Mouse (Mus musculus) lung, embryonic 14.5 days (tissue): Measurements from ENCODE around the gene Fgfr2. TPM values are rescaled to one million over a fixed set of nuclear protein-coding genes. Genes with fewer than 3 reads are reported as not detected.

Source experiments
- ATAC-seq: fragments of 200-750 bp; cut with Nextera tagmentation; 2 replicates; pipeline ENCODE4 v1.8.0; 2017; ENCODE audit warnings: mild to moderate bottlenecking, moderate TSS enrichment, moderate library complexity; ENCODE audit not compliant: insufficient read depth
- DNase-seq: peaks from one replicate; pipeline ENCODE4 v3.0.0-alpha.2; 2015
- H3K27ac ChIP-seq: fragments of 300-500 bp; sonication (generic); 2 replicates; pipeline ENCODE4 v1.5.1; 2014; ENCODE audit warnings: low read depth, mild to moderate bottlenecking, moderate library complexity
- H3K27me3 ChIP-seq: fragments of 300-500 bp; sonication (generic); 2 replicates; pipeline ENCODE4 v1.6.1; 2014; ENCODE audit warnings: low read length, control low read depth; ENCODE audit not compliant: insufficient read depth
- H3K36me3 ChIP-seq: fragments of 300-500 bp; sonication (generic); 2 replicates; pipeline ENCODE4 v1.6.1; 2014; ENCODE audit warnings: control low read depth; ENCODE audit not compliant: insufficient read depth
- H3K4me1 ChIP-seq: fragments of 300-500 bp; sonication (generic); 2 replicates; pipeline ENCODE4 v1.6.1; 2014; ENCODE audit warnings: antibody characterized with exemption, control low read depth; ENCODE audit not compliant: insufficient read depth
- H3K4me2 ChIP-seq: fragments of 300-500 bp; sonication (generic); 2 replicates; pipeline ENCODE4 v1.6.1; 2014; ENCODE audit warnings: mild to moderate bottlenecking
- H3K4me3 ChIP-seq: fragments of 300-500 bp; sonication (generic); 2 replicates; pipeline ENCODE4 v1.5.1; 2014; ENCODE audit warnings: low read depth, low read length
- H3K9ac ChIP-seq: fragments of 300-500 bp; sonication (generic); 2 replicates; pipeline ENCODE4 v1.6.1; 2014
- H3K9me3 ChIP-seq: fragments of 300-500 bp; sonication (generic); 2 replicates; pipeline ENCODE4 v1.6.1; 2016; ENCODE audit warnings: low read depth, low read length, control low read depth
- CTCF ChIP-seq: IDR thresholded peaks from 2 replicates; pipeline ENCODE4 v1.5.1; 2016; ENCODE audit warnings: antibody characterized with exemption, low read depth
- WGBS: fragments of 180-500 bp; shearing (Covaris S2); extraction: QIAGEN DNeasy Blood & Tissue Kit; methylation state at CpG from one replicate; pipeline ENCODE4 v1.1.7; 2014; 5-methylcytosine and 5-hydroxymethylcytosine counted together
- polyA plus RNA-seq: library from polyadenylated mRNA; unstranded; fragments of >200 nt; fragmentation: Nextera tagmentation; extraction: Ambion mirVana; gene quantifications from 2 replicates; pipeline ENCODE4 v1.2.1, GENCODE M21; 2014

Fgfr2 gene
- polyA plus RNA-seq, 1 experiment from 2014 or later: 179 TPM

DNA sequence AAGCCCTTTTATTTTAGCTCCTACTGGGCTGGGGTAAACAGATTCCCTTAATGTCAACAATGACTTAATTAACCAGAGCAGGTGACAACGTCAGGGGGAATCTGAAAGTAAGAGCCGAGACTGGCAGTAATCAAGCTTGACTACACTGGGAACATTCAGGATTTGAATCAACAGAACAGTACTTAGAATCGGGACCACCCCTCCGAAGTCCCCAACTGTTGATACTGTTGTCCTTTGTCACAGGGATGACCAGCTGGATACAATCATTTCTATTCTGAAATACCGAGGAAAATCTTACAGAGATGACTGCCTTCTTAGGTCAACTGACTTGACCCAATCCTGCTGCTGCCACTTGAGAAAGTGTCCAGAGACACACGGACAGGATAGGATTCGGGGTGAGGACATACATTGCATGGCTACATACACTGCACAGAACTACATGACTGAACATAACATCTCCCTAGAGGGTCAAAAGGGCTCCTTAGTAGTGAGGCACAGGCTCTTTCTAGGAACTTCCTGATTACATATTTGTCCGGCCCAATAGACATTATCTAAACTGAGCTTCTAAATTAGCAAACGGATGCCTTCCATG is 2864.3 kb downstream of the Fgfr2 start:
- Histone ChIP-seq H3K4me1 (peaks cover 28% of the 10 kb centered on the region), H3K4me3 (peak overlapping the region; percentile 11; the same call in 1 of the 2 replicates), H3K27ac (peak overlapping the region; percentile 51), H3K9me3 (no peaks in the 10 kb centered on the region), H3K9ac (0 out of 2 replicates have a peak overlapping the region, but pooled peaks have one; percentile 18), H3K36me3 (peaks cover 62% of the 10 kb centered on the region), H3K27me3 (no peaks in the 10 kb centered on the region), H3K4me2 (peak overlapping the region; percentile 86)
- ATAC-seq (peak; percentile 70), DNase-seq (peak; percentile 62)
- no peak for TF ChIP-seq CTCF
- 7% methylated on average over 9 of the region's 9 CpGs for WGBS

- H3K27ac ChIP-seq: peak overlapping the region; percentile 51; the same call in 1 of the 2 replicates
- H3K4me3 ChIP-seq: peak overlapping the region; percentile 11; the same call in 1 of the 2 replicates
- H3K9me3 ChIP-seq: no peaks in the 10 kb centered on the region
- H3K4me1 ChIP-seq: peaks cover 31% of the 10 kb centered on the region
- H3K4me2 ChIP-seq: peak overlapping the region; percentile 86
- WGBS: 33% methylated on average over 8 of the region's 8 CpGs
- ATAC-seq (0 out of 2 replicates have a peak, but pooled peaks have one; percentile 3), DNase-seq (no peak)
- H3K9ac ChIP-seq: 0 out of 2 replicates have a peak overlapping the region, but pooled peaks have one; percentile 18
- no peak for TF ChIP-seq CTCF
- H3K36me3 ChIP-seq: peaks cover 63% of the 10 kb centered on the region
- H3K27me3 ChIP-seq: no peaks in the 10 kb centered on the region
Measured at GRCm38 (mm10) chr7:130257991-130258703, 2865.0 kb downstream of the Fgfr2 start.

DNA sequence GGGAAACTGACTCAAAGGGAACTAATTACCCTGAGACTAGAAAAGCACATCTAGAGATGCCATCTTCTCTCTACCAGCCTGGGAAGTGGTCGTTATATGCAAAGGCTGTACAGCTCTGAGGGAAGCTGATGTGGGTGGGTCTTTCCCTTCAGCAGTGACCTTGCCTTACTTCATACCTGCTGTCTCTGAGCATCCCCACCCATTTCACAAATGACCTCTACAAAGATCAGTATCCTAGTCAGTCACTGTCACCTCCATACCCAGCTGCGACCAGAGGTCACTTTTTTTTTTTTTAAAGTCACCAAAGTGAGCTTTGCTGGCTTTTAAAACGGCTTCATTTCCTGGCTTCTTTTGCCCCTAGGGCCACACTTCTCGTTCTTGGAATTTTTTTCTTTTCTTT is 2869.9 kb downstream of the Fgfr2 start:
- H3K27ac ChIP-seq: no peak overlapping the region
- 35% methylated on average over 4 of the region's 4 CpGs for WGBS
- H3K4me3 ChIP-seq: no peak overlapping the region
- H3K9ac ChIP-seq: no peak overlapping the region
- peaks cover 45% of the 10 kb centered on the region for H3K36me3 ChIP-seq
- H3K9me3 ChIP-seq: no peaks in the 10 kb centered on the region
- ATAC-seq: no peak
- peaks cover 45% of the 10 kb centered on the region for H3K4me1 ChIP-seq
- no peak for DNase-seq
- no peak overlapping the region for H3K4me2 ChIP-seq
- no peak for TF ChIP-seq CTCF
- no peaks in the 10 kb centered on the region for H3K27me3 ChIP-seq

DNA sequence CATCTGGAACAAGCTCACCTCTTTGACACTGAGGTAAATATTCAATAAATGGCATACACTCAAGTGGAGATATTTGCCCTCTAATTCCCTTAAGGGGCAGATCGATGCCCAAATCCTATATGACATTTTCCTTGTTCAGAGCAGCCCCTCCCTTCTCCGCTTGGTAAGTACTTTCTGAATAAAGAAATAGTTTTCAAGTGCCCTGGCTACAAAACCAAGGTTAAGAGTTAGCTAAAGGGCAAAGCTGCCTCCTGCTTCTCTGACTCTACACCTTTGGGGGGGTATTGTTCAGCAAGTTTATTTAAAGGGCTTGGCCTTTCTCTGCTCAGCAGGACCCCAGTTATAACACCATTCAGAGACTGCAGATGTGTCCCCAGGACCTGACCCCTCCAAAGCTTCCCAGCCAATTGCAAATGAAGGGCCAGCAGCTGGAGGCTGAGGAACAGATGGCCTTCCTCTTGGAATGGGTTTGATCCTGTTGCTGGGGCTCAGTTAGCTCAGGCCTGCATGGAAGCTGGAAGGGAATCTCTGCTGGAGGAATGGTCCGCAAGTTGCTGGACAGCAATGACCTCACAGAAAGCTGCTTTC is 2871.1 kb downstream of the Fgfr2 start:
- TF ChIP-seq CTCF: no peak
- peaks cover 40% of the 10 kb centered on the region for H3K36me3 ChIP-seq
- 0 out of 2 replicates have a peak overlapping the region, but pooled peaks have one; percentile 14 for H3K27ac ChIP-seq
- H3K9ac ChIP-seq: no peak overlapping the region
- peaks cover 51% of the 10 kb centered on the region for H3K4me1 ChIP-seq
- H3K4me2 ChIP-seq: peak overlapping the region; percentile 16; the same call in 1 of the 2 replicates
- no peak overlapping the region for H3K4me3 ChIP-seq
- no peaks in the 10 kb centered on the region for H3K27me3 ChIP-seq
- WGBS: 48% methylated on average over 3 of the region's 3 CpGs
- DNase-seq: no peak
- ATAC-seq: no peak
- no peaks in the 10 kb centered on the region for H3K9me3 ChIP-seq

DNA sequence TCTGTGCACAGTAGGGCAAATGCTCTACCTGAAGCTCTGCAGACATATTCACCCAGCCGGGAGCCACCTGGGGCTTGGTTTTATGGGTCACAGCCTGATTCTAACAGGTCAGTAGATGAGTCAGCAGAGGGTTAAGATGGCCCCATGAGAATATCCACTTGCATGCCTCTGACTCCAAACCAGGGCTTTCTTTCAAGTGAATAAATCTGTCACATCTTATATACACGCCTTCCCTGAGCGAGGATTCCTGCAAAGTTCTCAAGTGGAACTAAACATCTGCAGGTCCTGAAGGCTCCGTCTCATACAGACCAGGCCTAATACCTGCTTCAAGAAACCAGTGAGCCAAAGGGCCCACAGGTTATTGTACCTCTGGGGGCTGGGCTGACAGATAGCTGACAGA is 2872.2 kb downstream of the Fgfr2 start:
- H3K4me2 ChIP-seq: peak overlapping the region; percentile 27; the same call in 1 of the 2 replicates
- peaks cover 47% of the 10 kb centered on the region for H3K4me1 ChIP-seq

DNA sequence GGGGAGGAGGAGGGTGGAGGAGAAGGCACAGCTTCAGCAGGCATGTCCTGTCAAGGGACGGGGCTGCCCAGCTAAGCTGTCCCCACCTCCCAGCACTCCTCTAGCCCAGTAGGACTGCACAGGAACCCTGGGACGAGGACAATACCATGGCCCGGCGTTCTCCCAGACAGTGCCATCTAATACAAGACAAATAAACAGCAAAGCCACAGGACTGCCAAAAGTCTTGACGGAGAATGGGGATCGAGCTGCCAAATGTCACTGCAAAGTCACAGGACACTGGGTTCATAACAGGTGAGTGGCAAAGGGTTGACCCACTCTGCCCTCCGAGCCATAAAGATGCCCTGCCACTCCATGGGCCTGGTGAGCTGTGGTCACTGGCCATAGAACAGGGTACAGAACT is 2874.7 kb downstream of the Fgfr2 start:
- TF ChIP-seq CTCF: no peak
- H3K9me3 ChIP-seq: no peaks in the 10 kb centered on the region
- DNase-seq (no peak), ATAC-seq (no peak)
- peak overlapping the region; percentile 21 for H3K4me2 ChIP-seq
- no peaks in the 10 kb centered on the region for H3K27me3 ChIP-seq
- 0 out of 2 replicates have a peak overlapping the region, but pooled peaks have one; percentile 37 for H3K27ac ChIP-seq
- H3K9ac ChIP-seq: peak overlapping the region; percentile 28; the same call in 1 of the 2 replicates
- WGBS: 44% methylated on average over 7 of the region's 7 CpGs
- H3K4me1 ChIP-seq: peaks cover 59% of the 10 kb centered on the region
- H3K36me3 ChIP-seq: peaks cover 20% of the 10 kb centered on the region; the same call in 1 of the 2 replicates
- no peak overlapping the region for H3K4me3 ChIP-seq

More for the DNA sequence above, 2872.2 kb downstream of the Fgfr2 start:
- no peak overlapping the region; the same call in 1 of the 2 replicates for H3K27ac ChIP-seq
- TF ChIP-seq CTCF: no peak
- H3K36me3 ChIP-seq: peaks cover 33% of the 10 kb centered on the region
- whole genome bisulfite sequencing: 69% methylated on average over 4 of the region's 4 CpGs
- ATAC-seq (no peak), DNase-seq (no peak)
- H3K9ac ChIP-seq: no peak overlapping the region
- H3K4me3 ChIP-seq: no peak overlapping the region
- no peaks in the 10 kb centered on the region for H3K9me3 ChIP-seq
- H3K27me3 ChIP-seq: no peaks in the 10 kb centered on the region

- Histone ChIP-seq H3K27ac (0 out of 2 replicates have a peak overlapping the region, but pooled peaks have one; percentile 37), H3K4me1 (peaks cover 53% of the 10 kb centered on the region), H3K27me3 (no peaks in the 10 kb centered on the region), H3K9me3 (no peaks in the 10 kb centered on the region), H3K4me3 (no peak overlapping the region), H3K4me2 (peak overlapping the region; percentile 21; the same call in 1 of the 2 replicates), H3K36me3 (peaks cover 17% of the 10 kb centered on the region; the same call in 1 of the 2 replicates), H3K9ac (no peak overlapping the region)
- 44% methylated on average over 10 of the region's 10 CpGs for WGBS
- no peak for DNase-seq
- no peak for ATAC-seq
- TF ChIP-seq CTCF: no peak
Measured at GRCm38 (mm10) chr7:130247831-130248230, 2875.3 kb downstream of the Fgfr2 start.
